Mouse (Mus musculus): ENCODE data around the gene Notch3.
"Not testable (repeated sequence)": the region's sequence is repeated elsewhere in the genome, so short reads cannot be mapped to it uniquely, and the experiment has no call there.

The Notch3 gene

GRCm38 (mm10) chr17:32118484-32118883 is 48.2 kb downstream of the Notch3 start:
- DNase-seq (ENCODE audit: low read depth, low spot score) = no peak

- DNase-seq (ENCODE audit: low read depth, low spot score) = not testable (repeated sequence)
Observed at GRCm38 (mm10) chr17:32117872-32118421, 48.7 kb downstream of the Notch3 start.

DNA sequence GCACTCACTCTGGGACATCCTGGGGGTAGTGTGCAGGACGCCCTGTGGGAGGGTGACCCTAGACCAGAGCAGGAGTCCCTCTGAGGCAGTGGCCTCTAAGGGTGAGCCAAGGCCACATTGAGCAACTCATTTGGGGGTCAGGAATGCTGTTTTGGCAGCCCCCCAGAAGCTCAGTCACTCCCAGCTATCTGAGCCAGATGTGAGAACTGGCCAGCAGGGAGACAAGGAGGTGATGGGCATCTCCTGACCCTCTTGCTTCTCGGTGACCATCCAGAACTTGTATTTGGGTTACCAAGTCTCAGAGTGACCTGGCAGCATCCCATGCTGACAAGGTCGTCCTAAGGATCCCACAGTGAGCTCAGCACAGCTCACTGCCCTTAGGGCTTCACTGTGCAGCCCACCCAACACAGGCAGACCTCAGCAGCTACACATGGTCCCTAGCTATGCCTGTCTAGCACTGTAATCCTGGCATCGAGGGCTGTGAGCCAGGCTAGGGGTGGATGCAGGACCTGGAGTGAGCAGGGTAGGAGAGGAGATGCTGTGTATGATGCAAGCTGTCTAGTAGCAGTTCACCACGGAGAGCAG is 49.3 kb downstream of the Notch3 start:
- no peak for DNase-seq (ENCODE audit: low read depth, low spot score)

- no peak for DNase-seq (ENCODE audit: low read depth, low spot score)
Observed at GRCm38 (mm10) chr17:32116586-32117286, 49.9 kb downstream of the Notch3 start.

DNA sequence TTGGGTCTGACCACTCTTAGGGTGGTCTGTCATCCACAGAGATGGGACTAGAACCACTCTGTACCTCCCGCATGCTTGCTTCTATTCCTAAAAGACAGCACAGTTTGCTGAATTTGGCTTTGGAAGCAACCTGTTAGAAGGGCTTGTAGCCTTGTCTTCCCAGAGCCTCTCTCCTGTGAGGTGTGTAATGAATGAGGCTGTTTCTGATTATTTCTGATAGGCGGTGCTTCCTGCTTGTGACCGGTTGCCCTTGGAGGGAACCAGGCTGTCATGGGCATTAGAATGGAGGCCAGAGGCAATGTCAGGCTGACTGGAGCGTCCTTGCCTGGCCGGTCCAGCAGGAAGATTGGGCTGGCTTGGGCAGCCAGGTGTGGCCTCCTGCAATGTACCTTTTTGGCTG is 52.2 kb downstream of the Notch3 start:
- not testable (repeated sequence) for DNase-seq (ENCODE audit: low read depth, low spot score)

GRCm38 (mm10) chr17:32113523-32114421 is 52.9 kb downstream of the Notch3 start:
- no peak for DNase-seq (ENCODE audit: low read depth, low spot score)

DNA sequence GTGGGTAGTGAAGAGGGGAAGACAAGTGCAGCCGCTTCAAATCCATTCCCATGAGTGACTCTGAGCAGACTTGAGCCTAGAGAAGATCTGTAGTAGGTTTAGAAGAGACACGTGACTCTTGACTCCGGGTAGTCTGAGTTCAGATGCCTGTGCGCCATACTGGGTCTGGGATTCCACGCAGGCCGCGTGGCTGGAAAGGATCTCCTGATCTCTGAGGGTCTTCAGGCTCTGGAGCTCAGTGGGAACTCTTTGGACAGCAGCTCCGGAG is 53.5 kb downstream of the Notch3 start:
- no peak for DNase-seq (ENCODE audit: low read depth, low spot score)

GRCm38 (mm10) chr17:32112434-32113254 is 54.0 kb downstream of the Notch3 start:
- no peak for DNase-seq (ENCODE audit: low read depth, low spot score)

DNA sequence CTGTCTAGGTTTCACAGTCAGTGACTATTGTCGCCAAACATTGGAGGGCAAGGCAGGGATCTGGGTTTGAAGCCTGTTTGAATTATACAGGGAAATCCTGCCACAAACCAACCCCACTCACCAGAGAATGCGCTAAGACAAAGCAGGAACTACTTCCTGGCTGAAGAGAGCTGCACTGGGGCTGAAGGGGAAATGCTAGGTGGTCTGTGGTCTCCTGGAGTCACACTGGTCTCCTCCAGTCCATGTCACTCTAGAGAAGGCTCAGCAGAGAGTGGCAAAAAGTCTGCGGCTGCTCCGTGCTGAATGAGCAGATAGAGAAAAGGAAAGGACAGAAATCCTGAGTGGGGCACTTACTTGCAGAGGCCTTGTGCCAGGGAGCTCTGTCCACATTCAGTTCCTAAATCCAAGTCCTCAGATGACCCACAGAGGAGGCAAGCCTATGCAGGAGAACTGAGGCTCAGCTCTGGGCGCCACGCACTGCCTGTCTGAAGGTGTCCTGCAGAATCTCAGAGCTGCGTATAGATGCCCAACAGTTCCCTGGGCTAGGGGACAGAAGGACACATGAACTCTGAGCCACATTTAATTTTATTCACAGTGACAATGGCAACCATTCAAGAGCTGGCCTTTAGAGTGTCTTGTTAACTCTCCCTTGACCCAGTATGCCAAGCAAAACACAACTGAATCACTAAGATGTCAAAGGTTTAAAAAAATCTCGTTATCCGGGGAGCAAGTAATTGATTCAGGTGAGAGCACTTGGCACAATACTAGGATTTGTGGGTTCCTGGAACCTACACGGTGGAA is 55.5 kb downstream of the Notch3 start:
- DNase-seq (ENCODE audit: low read depth, low spot score) = no peak

GRCm38 (mm10) chr17:32110424-32110823 is 56.2 kb downstream of the Notch3 start:
- no peak for DNase-seq (ENCODE audit: low read depth, low spot score)

GRCm38 (mm10) chr17:32109201-32109940 is 57.3 kb downstream of the Notch3 start:
- no peak for DNase-seq (ENCODE audit: low read depth, low spot score)

DNA sequence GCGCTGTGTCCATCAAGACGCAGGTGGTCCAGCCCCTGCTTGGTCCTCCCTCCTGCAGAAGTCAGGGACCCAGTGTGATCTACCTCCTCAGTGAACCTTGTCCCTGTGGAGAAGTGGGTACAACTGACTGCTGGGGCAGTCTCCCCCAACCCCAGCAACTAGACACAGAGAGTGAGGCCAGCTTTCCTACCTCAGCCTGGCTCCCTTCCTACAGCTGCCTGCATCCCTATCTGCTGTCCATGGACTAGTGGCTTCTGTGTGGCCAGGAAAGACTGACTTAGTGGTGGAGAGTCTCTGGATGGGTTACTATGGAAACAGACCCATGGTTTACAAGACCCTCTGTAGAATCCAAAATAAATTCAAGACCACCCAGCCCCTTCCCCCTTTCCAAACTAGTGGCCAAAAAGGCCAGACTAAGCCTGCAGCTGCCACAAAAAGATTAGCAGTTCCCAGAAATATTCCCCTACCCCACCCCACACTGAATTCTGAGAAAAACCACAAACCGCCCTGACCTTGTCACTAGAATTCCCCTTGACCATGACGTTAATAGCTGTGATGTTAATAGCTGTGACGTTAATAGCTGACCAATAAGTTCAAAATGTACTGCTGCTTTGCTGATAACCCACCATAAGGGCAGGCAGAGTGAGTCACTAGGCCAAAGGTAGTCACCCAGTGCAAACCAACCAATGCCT is 58.2 kb downstream of the Notch3 start:
- DNase-seq (ENCODE audit: low read depth, low spot score) = not testable (repeated sequence)

- no peak for DNase-seq (ENCODE audit: low read depth, low spot score)
Observed at GRCm38 (mm10) chr17:32107877-32108276, 58.8 kb downstream of the Notch3 start.

DNA sequence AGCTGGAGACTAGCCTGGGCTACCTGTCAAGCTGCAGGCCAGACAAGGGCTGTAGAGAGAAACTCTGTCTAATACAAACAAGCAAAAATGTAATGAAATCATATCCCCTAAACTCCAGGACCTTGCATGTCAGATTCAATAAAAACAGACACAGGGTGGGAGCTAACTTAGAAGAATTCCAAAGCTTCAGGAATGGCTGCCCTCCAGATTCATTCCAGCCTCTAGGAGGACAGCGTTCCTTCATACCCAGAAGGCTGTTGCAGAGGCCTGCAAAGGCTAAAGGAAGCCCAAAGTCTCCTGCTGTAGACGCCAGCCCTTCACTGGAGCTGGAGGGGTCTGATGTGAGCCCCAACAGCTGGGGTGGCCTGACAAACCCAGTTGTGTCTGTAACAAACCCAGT is 60.3 kb downstream of the Notch3 start:
- DNase-seq (ENCODE audit: low read depth, low spot score) = no peak

GRCm38 (mm10) chr17:32103054-32103453 is 63.6 kb downstream of the Notch3 start:
- DNase-seq (ENCODE audit: low read depth, low spot score) = no peak

DNA sequence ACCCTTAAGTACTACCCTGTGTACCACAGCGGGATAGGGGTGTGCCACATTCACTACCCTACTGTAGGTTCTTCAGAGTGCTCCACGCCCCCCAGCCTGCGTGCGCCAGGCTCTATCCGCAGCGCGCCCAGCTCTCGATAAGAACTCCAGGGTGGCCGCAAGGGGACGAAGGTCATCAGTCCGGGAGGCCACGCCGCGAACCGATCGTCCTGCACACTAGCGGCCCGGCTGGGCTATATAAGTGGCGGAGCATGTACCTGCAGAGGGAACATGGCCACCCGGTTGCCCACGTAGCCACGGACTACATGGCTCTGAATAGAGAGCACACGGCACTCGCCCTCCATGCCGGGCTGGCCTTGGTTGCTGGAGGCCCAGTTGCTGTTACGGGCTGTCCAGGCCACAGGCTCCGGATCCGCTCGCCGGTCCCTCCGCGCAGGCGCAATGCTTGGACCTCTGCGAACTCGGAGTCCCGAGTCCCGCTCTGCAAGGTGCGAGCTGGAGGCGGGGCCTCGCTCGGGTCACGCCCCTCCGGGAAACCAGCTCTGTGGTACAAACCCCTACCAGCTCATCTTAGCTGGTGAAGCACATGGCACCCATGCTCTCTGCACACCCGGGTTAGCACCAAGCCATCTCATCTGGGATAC is 66.6 kb downstream of the Notch3 start:
- no peak for DNase-seq (ENCODE audit: low read depth, low spot score)

- no peak for DNase-seq (ENCODE audit: low read depth, low spot score)
Observed at GRCm38 (mm10) chr17:32099574-32099942, 67.1 kb downstream of the Notch3 start.

DNA sequence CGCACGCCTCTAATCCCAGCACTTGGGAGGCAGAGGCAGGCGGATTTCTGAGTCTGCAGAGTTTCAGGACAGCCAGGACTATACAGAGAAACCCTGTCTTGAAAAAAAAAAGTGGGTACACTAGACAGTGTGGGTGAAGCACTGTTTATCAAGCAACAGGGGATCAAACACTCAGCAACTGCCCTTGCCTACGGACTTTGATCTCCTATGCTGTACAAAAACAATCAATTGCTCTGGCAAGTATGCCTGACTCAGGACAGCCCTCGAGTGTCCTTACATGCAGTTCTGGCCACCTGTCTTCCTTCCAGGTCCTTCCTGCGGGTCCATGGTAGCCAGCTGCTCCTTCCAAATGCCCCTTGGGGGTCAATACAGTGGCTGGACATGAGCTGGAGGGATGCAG is 67.7 kb downstream of the Notch3 start:
- not testable (repeated sequence) for DNase-seq (ENCODE audit: low read depth, low spot score)

DNA sequence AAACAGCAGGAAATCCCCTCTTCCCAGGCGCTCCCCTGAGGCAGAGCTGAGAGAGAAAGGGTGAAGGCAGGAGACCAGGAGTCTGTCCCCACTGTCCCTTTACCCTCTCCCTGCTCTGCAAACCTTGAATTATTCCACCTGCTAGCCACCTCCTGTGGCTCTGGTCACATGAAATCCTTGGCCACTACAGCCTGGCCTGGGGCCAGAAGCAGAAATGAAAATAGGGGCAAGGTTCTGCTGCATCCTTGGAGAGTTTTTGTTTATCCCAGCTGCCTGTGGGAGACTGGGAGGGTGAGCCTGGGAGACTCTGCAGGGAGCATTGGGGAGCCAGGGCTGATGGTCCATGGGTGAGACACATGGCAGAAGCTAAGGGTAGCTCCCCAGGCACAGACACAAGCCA is 69.0 kb downstream of the Notch3 start:
- no peak for DNase-seq (ENCODE audit: low read depth, low spot score)

All from brain, embryonic 18.5 days (tissue).